Mouse (Mus musculus): ENCODE data around the gene Tubb5. TPM values are rescaled to one million over a fixed set of nuclear protein-coding genes. Genes with fewer than 3 reads are reported as not detected.

Gene Tubb5
- polyA plus RNA-seq, 1 experiment from 2014 or later: 654 TPM

DNA sequence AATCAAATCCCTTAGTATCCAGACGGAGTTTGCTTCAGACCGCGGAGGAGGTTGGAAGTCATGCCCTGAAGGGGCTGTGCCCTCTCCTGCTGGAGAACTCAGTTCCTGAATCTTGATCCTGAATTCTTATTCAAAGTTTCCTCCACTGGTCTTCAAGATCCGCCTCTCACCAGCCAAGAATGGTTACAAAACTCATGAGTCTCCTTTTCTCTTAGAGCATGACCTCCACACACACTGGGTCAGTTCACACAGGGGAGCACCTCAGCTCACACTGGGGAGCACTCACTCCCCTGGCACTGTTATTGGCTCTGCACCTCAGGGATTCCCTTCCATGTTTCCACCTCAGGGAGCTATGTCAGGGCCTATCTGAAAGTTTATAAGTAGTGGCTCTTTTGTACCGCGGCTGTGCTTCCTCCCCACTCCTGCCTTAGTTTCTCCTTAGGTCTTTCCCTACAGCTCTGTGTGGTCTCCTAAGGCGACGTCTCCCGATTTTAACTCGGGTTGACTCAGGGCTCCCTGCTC lies 26.8 kb upstream of the Tubb5 start:
- peaks cover 4% of the 10 kb centered on the region; the same call in 1 of the 2 replicates for H3K36me3 ChIP-seq (ENCODE audit: control insufficient read depth, insufficient read depth)
- peak overlapping the region; percentile 83 for H3K4me2 ChIP-seq (ENCODE audit: low read depth, low read length)
- peak overlapping the region; percentile 69 for H3K4me3 ChIP-seq (ENCODE audit: low read length)
- H3K4me1 ChIP-seq (ENCODE audit: control insufficient read depth, insufficient read depth, low read length): peaks cover 37% of the 10 kb centered on the region
- no peaks in the 10 kb centered on the region for H3K9me3 ChIP-seq (replicated peaks; ENCODE audit: control insufficient read depth, low read length)
- peak overlapping the region; percentile 96 for H3K27ac ChIP-seq (ENCODE audit: low read length)
- no peaks in the 10 kb centered on the region for H3K27me3 ChIP-seq (ENCODE audit: control insufficient read depth, insufficient read depth, low read length)
- no peak for ATAC-seq (replicated peaks; ENCODE audit: extremely low read depth, insufficient read depth, low FRiP score)
- peak overlapping the region; percentile 73 for H3K9ac ChIP-seq (ENCODE audit: low read length)
- 28% methylated on average over 10 of the region's 10 CpGs for WGBS

DNA sequence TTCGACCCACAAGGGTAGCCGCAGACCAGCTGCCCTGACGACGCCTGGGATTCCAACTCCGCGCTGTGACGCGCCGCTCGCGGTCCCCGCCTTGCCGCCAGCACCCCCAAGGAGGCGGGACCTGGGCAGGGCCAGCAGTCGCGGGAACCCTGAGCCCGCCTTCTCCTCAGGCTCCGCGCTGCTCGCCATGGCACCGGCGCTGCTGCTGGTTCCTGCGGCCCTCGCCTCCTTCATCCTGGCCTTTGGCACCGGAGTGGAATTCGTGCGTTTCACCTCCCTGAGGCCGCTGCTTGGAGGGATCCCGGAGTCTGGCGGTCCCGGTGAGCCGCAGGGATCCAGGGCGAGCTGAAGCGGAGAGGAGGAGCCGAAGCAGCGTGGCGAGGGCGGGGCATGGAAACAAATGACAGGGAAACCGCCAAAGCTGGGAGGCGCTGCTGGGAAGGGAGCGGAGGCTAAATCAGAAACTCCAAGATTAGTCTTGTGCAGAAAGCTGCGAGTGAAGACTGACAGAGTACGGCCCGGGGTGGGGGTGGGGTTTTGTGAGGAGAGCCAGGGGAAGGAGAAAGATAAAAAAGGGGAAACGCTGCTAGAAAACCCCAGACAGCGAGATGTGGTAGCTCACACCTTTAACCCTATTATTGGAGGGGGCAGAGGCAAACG lies 23.2 kb upstream of the Tubb5 start, which contains the start of gene Nrm:
TSS of gene Nrm (plus strand) at position 121 of the 660 bp plus-strand sequence.
- H3K9ac ChIP-seq (ENCODE audit: low read length): peak within 1 kb of the TSS; percentile 72
- peaks cover 15% of the 10 kb centered on the region for H3K4me1 ChIP-seq (ENCODE audit: control insufficient read depth, insufficient read depth, low read length)
- peak within 1 kb of the TSS; percentile 94 for H3K27ac ChIP-seq (ENCODE audit: low read length)
- 0% methylated on average over 47 of the region's 47 CpGs for WGBS
- H3K27me3 ChIP-seq (ENCODE audit: control insufficient read depth, insufficient read depth, low read length): no peaks in the 10 kb centered on the region
- peaks cover 14% of the 10 kb centered on the region for H3K36me3 ChIP-seq (ENCODE audit: control insufficient read depth, insufficient read depth)
- peak within 1 kb of the TSS; percentile 66 for H3K4me2 ChIP-seq (ENCODE audit: low read depth, low read length)
- peak within 1 kb of the TSS; percentile 79 for H3K4me3 ChIP-seq (ENCODE audit: low read length)
- H3K9me3 ChIP-seq (replicated peaks; ENCODE audit: control insufficient read depth, low read length): no peaks in the 10 kb centered on the region
- peak; percentile 89 for ATAC-seq (replicated peaks; ENCODE audit: extremely low read depth, insufficient read depth, low FRiP score)

GRCm38 (mm10) chr17:35860831-35861197 lies 22.7 kb upstream of the Tubb5 start:
- 6% methylated on average over 12 of the region's 12 CpGs for WGBS
- no peaks in the 10 kb centered on the region for H3K27me3 ChIP-seq (ENCODE audit: control insufficient read depth, insufficient read depth, low read length)
- H3K9ac ChIP-seq (ENCODE audit: low read length): peak overlapping the region; percentile 72
- H3K36me3 ChIP-seq (ENCODE audit: control insufficient read depth, insufficient read depth): peaks cover 14% of the 10 kb centered on the region
- H3K4me2 ChIP-seq (ENCODE audit: low read depth, low read length): peak overlapping the region; percentile 66
- no peak for ATAC-seq (replicated peaks; ENCODE audit: extremely low read depth, insufficient read depth, low FRiP score)
- H3K9me3 ChIP-seq (replicated peaks; ENCODE audit: control insufficient read depth, low read length): no peaks in the 10 kb centered on the region
- H3K27ac ChIP-seq (ENCODE audit: low read length): peak overlapping the region; percentile 94
- H3K4me3 ChIP-seq (ENCODE audit: low read length): peak overlapping the region; percentile 79
- peaks cover 15% of the 10 kb centered on the region for H3K4me1 ChIP-seq (ENCODE audit: control insufficient read depth, insufficient read depth, low read length)

DNA sequence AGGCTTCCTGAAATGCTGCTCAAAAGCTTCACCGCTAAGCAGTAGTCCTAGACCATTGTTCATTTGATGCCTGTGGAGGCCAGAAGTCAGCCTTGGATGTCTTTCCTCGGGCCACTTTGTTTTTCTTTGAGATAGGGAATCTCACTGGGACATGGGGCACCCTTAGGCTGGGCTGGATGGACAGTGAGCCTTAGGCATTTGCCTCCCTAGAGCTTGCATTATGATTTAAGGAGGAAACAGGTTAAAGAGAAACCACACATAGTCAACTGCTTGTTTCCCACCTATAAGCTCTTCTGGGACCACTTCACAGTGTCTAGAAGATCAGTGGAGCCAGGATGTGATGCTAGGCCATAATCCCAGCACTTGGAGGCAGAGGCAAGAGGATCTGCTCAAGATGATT lies 21.7 kb upstream of the Tubb5 start:
- Histone ChIP-seq H3K4me3 (ENCODE audit: low read length) (no peak overlapping the region), H3K36me3 (ENCODE audit: control insufficient read depth, insufficient read depth) (peaks cover 14% of the 10 kb centered on the region), H3K27ac (ENCODE audit: low read length) (no peak overlapping the region), H3K9ac (ENCODE audit: low read length) (no peak overlapping the region), H3K4me2 (ENCODE audit: low read depth, low read length) (no peak overlapping the region), H3K4me1 (ENCODE audit: control insufficient read depth, insufficient read depth, low read length) (peaks cover 11% of the 10 kb centered on the region), H3K27me3 (ENCODE audit: control insufficient read depth, insufficient read depth, low read length) (no peaks in the 10 kb centered on the region), H3K9me3 (replicated peaks; ENCODE audit: control insufficient read depth, low read length) (no peaks in the 10 kb centered on the region)
- WGBS: 51% methylated on average over 2 of the region's 2 CpGs
- no peak for ATAC-seq (replicated peaks; ENCODE audit: extremely low read depth, insufficient read depth, low FRiP score)

GRCm38 (mm10) chr17:35859371-35859770 lies 21.3 kb upstream of the Tubb5 start:
- Histone ChIP-seq H3K27me3 (ENCODE audit: control insufficient read depth, insufficient read depth, low read length) (no peaks in the 10 kb centered on the region), H3K4me2 (ENCODE audit: low read depth, low read length) (no peak overlapping the region), H3K4me1 (ENCODE audit: control insufficient read depth, insufficient read depth, low read length) (peaks cover 9% of the 10 kb centered on the region), H3K4me3 (ENCODE audit: low read length) (no peak overlapping the region), H3K9ac (ENCODE audit: low read length) (no peak overlapping the region), H3K9me3 (replicated peaks; ENCODE audit: control insufficient read depth, low read length) (no peaks in the 10 kb centered on the region), H3K27ac (ENCODE audit: low read length) (no peak overlapping the region), H3K36me3 (ENCODE audit: control insufficient read depth, insufficient read depth) (peaks cover 16% of the 10 kb centered on the region)
- ATAC-seq (replicated peaks; ENCODE audit: extremely low read depth, insufficient read depth, low FRiP score): no peak
- WGBS: 95% methylated on average over 1 of the region's 1 CpGs

DNA sequence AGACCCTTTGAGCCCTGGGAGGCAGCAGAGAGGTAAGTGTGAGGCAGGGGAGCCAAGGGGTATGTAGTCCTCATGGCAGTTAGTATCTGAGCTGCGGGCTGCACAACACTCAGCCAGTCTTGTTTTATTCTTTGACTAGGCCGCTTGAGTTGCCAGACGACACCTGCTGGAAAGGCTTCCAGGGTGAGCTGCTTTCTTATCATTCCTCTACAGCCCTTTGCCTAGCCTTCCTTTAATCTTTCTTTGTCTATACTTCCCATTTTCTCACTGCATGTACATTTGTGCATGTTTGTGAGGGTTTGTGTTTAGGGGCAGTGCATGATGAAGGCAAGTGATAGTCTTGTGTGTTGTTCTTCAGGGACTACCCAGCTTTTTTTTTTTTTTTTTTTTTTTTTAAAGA lies 12.9 kb upstream of the Tubb5 start:
- Histone ChIP-seq H3K36me3 (ENCODE audit: control insufficient read depth, insufficient read depth) (peaks cover 63% of the 10 kb centered on the region), H3K4me3 (ENCODE audit: low read length) (no peak overlapping the region), H3K9ac (ENCODE audit: low read length) (no peak overlapping the region), H3K27me3 (ENCODE audit: control insufficient read depth, insufficient read depth, low read length) (no peaks in the 10 kb centered on the region), H3K9me3 (replicated peaks; ENCODE audit: control insufficient read depth, low read length) (no peaks in the 10 kb centered on the region), H3K27ac (ENCODE audit: low read length) (no peak overlapping the region), H3K4me1 (ENCODE audit: control insufficient read depth, insufficient read depth, low read length) (peaks cover 4% of the 10 kb centered on the region; the same call in 1 of the 2 replicates), H3K4me2 (ENCODE audit: low read depth, low read length) (no peak overlapping the region)
- 85% methylated on average over 3 of the region's 3 CpGs for WGBS
- ATAC-seq (replicated peaks; ENCODE audit: extremely low read depth, insufficient read depth, low FRiP score): no peak

GRCm38 (mm10) chr17:35848112-35848511 lies 10.0 kb upstream of the Tubb5 start:
- Histone ChIP-seq H3K4me2 (ENCODE audit: low read depth, low read length) (no peak overlapping the region), H3K27me3 (ENCODE audit: control insufficient read depth, insufficient read depth, low read length) (no peaks in the 10 kb centered on the region), H3K27ac (ENCODE audit: low read length) (no peak overlapping the region), H3K9me3 (replicated peaks; ENCODE audit: control insufficient read depth, low read length) (no peaks in the 10 kb centered on the region), H3K4me3 (ENCODE audit: low read length) (no peak overlapping the region), H3K4me1 (ENCODE audit: control insufficient read depth, insufficient read depth, low read length) (peaks cover 4% of the 10 kb centered on the region; the same call in 1 of the 2 replicates), H3K36me3 (ENCODE audit: control insufficient read depth, insufficient read depth) (peaks cover 63% of the 10 kb centered on the region), H3K9ac (ENCODE audit: low read length) (no peak overlapping the region)
- WGBS: 46% methylated on average over 1 of the region's 1 CpGs
- no peak for ATAC-seq (replicated peaks; ENCODE audit: extremely low read depth, insufficient read depth, low FRiP score)

DNA sequence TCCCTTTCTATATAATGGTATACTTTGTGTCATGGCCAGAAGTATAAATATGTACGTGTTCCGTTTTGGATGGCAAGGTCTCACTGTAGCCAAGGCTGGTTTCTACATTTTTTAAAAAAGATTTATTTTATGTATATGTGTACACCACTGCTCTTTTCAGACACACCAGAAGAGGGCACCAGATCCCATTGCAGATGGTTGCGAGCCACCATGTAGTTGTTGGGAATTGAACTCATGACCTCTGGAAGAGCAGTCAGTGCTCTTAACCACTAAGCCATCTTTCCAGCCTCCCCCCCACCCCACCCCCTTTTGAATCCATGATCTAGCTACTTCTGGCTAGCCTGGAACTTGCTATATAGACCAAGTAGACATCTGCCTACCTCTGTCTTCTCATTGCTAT lies 5.4 kb upstream of the Tubb5 start:
- Histone ChIP-seq H3K27me3 (ENCODE audit: control insufficient read depth, insufficient read depth, low read length) (no peaks in the 10 kb centered on the region), H3K4me2 (ENCODE audit: low read depth, low read length) (no peak overlapping the region), H3K36me3 (ENCODE audit: control insufficient read depth, insufficient read depth) (peaks cover 28% of the 10 kb centered on the region), H3K27ac (ENCODE audit: low read length) (no peak overlapping the region), H3K9ac (ENCODE audit: low read length) (no peak overlapping the region), H3K4me3 (ENCODE audit: low read length) (no peak overlapping the region), H3K9me3 (replicated peaks; ENCODE audit: control insufficient read depth, low read length) (no peaks in the 10 kb centered on the region), H3K4me1 (ENCODE audit: control insufficient read depth, insufficient read depth, low read length) (peaks cover 21% of the 10 kb centered on the region)
- 93% methylated on average over 3 of the region's 3 CpGs for WGBS
- no peak for ATAC-seq (replicated peaks; ENCODE audit: extremely low read depth, insufficient read depth, low FRiP score)

- Histone ChIP-seq H3K4me2 (ENCODE audit: low read depth, low read length) (peak overlapping the region; percentile 90), H3K9me3 (replicated peaks; ENCODE audit: control insufficient read depth, low read length) (no peaks in the 10 kb centered on the region), H3K4me3 (ENCODE audit: low read length) (peak overlapping the region; percentile 76), H3K36me3 (ENCODE audit: control insufficient read depth, insufficient read depth) (peaks cover 14% of the 10 kb centered on the region), H3K9ac (ENCODE audit: low read length) (peak overlapping the region; percentile 83), H3K27me3 (ENCODE audit: control insufficient read depth, insufficient read depth, low read length) (no peaks in the 10 kb centered on the region), H3K27ac (ENCODE audit: low read length) (peak overlapping the region; percentile 94), H3K4me1 (ENCODE audit: control insufficient read depth, insufficient read depth, low read length) (peaks cover 17% of the 10 kb centered on the region)
- no peak for ATAC-seq (replicated peaks; ENCODE audit: extremely low read depth, insufficient read depth, low FRiP score)
- WGBS: 17% methylated on average over 11 of the region's 11 CpGs
Observed at GRCm38 (mm10) chr17:35842006-35842405, 3.9 kb upstream of the Tubb5 start.
